Mouse (Mus musculus): ENCODE results near the gene Mylk2.

Gene Mylk2

GRCm38 (mm10) chr2:152911031-152911430 is at the start of gene Mylk2:
Mylk2 (plus strand) TSS chr2:152911352.
- DNase-seq, result no peak

- DNase-seq, result no peak
Observed at GRCm38 (mm10) chr2:152861891-152862290, 49.3 kb upstream of the Mylk2 start.

DNA sequence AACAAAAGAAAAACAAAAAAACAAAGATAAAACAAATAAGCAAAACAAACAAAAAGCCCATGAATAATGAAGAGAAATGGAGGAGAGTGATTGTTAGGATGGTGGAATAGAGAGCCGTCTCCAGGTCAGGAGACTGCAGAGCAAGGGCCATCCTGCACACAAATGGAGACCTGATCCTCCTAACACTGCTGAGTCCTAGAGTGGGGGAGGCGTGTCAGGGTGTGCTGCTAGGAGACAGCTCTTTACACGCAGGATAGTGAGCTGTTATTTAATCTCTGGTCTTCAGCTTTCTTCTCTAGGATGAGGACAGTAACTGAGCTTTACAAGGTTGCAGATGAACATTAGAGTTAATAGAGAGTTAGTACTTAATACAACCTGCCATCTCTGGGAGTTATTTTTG is 48.5 kb upstream of the Mylk2 start:
- DNase-seq, result no peak

DNA sequence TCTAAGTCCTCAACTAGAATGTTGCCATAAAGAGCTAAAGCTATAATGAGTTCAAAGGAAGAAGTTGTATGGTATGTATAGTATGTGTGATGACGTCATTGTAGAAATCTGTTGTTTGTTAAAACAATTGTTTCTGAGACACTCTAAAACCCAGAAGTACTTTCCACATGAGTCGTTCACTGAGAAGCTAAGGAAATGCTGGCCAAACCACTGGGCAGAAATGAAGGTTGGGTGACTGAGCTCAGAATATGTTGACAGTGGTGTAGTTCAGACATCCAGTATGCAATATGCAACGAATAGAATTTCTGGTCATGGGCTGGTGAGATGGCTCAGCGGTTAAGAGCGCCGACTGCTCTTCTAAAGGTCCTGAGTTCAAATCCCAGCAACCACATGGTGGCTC is 47.8 kb upstream of the Mylk2 start:
- no peak for DNase-seq

DNA sequence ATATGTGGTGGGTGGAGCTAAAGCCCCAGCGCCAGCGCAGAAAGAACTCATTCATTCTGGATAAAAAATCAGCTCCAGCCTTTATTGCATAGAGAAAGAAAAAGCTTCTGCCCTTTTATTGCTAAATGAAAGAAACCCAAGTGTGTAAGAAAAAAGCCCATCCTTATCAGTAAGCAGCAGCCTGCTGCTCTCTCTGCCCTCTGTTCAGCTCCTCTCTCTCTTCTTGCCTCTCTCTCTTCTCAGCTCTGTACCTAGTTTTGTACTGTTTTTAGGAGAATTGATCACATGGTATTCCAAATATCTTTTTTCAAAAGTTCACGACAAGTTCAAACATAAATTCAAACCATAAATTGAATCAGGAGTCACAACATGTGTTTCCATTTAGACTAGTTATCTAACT is 32.9 kb upstream of the Mylk2 start:
- DNase-seq, result no peak

GRCm38 (mm10) chr2:152880898-152881297 is 30.3 kb upstream of the Mylk2 start:
- no peak for DNase-seq

- DNase-seq, result no peak
Observed at GRCm38 (mm10) chr2:152884101-152884645, 27.0 kb upstream of the Mylk2 start.

DNA sequence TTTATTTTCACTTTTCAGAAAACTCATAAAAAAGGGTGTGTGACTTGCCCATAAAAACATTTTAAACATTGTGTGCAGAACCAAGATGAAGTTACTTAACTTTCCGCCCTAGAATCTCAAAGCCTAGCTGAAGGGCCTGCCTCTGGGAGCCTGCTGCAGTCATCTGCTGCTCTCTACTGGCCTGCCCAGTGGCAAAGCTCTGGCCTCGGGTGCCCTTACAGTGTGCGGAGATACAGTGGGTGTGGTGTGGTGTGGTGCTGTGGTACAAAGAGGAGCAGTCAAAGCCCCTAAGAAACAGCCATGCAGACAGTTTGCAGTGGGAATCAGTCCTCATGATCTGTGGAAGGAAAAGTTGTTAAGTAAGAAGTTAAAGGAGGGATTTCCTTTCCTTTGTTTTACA is 23.9 kb upstream of the Mylk2 start:
- DNase-seq, result no peak

DNA sequence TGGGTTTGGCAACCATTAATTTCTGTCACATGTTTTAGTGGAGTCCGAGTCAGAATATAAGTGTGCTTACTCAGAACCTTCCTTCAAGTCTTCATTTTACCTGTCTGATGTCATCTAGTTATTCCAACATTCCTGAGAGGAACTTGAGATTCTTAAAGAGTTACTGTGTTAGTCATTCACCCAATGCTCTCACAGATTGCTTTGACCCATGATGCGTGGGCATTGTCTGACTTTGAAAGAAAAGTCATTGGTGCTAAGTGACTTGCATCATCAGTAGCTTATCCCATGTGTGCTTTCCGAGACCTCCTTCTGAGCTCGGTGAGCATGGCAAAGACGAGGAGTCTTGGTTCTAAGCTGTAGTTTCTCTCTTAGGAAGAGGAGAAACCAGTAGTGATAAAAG is 22.4 kb upstream of the Mylk2 start:
- no peak for DNase-seq

- DNase-seq, result peak; percentile 46
Observed at GRCm38 (mm10) chr2:152895834-152896233, 15.3 kb upstream of the Mylk2 start.

DNA sequence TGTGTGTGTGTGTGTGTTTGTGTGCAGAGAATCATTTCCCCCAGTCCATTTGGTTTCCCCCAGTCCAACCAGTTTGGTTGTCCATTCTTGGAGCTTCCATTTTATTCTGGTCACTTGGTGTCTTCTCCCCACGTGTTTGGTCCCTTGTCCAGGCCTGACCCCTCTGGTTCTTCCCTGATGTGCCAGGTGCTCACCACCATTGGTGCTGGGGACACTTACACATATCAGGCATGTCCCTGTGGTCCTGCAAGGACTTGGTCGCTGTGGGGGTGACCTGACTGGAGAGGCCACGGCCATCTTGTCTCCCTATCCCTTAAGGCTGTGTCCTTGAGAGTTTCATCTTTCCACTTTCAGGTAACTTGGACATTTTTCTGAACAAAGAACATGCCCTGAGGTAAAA is 14.2 kb upstream of the Mylk2 start:
- no peak for DNase-seq

- DNase-seq, result no peak
Observed at GRCm38 (mm10) chr2:152899011-152899410, 12.1 kb upstream of the Mylk2 start.

- DNase-seq, result no peak
Observed at GRCm38 (mm10) chr2:152901296-152901695, 9.9 kb upstream of the Mylk2 start.

- DNase-seq, result no peak
Observed at GRCm38 (mm10) chr2:152902658-152903057, 8.5 kb upstream of the Mylk2 start.

DNA sequence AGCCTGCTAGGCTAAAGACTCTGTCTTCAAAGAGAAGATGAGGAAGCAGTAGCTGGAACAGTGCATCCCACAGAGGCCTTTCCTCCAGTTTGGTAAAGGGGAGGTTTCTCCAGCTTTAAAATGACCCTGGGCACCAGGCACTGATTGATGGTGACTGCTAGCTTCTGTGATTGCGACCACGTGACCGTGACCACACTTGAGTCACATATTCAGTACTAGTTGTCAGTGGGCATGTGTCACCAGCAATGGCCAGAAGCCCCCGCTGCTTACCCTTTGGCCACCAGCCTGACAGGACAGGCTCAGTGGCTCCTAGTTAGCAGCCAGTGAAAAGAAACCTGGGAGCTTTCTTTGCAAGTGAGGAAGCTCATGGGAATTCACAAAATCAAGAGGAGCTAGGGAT is 7.6 kb upstream of the Mylk2 start:
- no peak for DNase-seq

- DNase-seq, result no peak
Observed at GRCm38 (mm10) chr2:152904127-152904643, 7.0 kb upstream of the Mylk2 start.

DNA sequence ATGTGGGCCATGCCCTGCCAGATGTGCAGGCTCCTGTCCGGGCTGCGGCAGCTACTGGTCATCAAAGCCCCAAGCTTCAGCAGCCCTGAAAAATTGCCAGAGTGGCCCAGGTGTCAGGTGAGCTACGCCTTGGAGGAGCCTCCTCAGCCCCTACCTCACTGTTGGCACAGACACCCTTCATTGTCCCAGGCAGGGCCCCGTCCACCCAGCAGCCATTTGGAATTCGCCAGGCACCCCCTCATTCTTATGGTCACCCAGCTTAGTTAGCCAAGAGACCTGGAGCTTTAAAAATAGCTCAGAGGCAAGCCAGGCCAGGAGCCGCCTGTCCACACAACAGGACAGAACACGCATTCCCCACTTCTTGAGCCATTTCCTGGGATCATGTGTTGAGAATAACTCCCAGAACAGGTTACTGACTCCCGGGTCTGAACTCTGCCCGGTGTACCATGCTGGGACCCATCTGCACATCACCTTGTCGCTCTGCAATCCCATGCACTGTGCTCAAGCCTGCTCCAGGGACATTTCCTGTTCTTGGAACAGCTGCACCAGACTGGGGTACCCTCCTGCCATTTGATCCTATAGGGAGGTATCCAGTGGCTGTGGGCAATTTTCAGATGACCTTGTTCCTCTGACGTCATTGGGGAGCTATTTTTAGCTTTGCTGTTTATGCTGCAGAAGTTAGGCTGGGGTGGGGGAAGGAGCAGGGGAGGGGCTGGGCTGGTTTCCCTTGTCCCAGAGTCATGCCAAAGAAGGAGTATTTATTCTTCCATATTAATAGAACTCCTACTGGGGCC is 5.9 kb upstream of the Mylk2 start:
- no peak for DNase-seq

GRCm38 (mm10) chr2:152906274-152907037 is 4.7 kb upstream of the Mylk2 start:
- DNase-seq, result no peak

GRCm38 (mm10) chr2:152907114-152907943 is 3.8 kb upstream of the Mylk2 start:
- DNase-seq, result no peak

- DNase-seq, result no peak
Observed at GRCm38 (mm10) chr2:152909848-152910247, 1.3 kb upstream of the Mylk2 start.

DNA sequence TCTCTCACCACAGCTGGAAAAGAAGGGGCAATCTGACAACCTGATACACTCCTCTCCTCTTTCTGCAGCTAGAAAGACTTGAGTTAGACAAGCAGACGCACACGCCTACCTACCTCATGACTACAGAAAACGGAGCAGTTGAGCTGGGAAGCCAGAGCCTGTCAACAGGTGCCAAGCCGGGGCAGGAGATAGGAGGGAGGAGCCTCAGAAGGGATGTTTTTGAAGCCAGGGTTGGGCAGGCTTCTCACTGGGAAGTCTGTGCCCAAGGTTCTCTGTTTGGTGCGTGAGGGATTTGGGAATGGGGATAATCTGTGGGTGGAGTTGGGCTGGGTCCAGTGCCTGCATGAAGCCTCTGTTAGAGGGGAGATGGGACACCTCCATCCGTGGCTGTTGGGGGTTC is 280 bp downstream of the Mylk2 start:
- no peak for DNase-seq

DNA sequence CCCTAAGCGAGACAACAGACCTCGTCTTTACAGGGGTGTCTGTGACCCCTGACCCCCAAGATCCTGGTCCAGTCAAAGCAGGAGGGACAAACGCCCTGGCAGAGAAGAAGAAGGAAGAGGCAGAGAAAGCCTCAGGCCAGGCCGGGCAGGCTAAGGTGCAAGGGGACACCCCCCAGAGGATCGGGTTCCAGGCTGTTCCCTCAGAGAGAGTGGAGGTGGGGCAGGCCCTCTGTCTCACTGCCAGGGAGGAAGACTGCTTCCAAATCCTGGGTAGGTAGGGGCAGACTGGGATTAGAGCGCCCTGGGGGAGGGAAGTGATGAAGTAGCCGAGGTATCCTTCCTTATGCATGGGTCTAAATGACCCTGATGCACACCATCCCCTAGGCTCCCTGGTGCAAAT is 2.3 kb downstream of the Mylk2 start:
- DNase-seq, result no peak
